Mouse (Mus musculus): ENCODE data around the gene Cux1.

DNA sequence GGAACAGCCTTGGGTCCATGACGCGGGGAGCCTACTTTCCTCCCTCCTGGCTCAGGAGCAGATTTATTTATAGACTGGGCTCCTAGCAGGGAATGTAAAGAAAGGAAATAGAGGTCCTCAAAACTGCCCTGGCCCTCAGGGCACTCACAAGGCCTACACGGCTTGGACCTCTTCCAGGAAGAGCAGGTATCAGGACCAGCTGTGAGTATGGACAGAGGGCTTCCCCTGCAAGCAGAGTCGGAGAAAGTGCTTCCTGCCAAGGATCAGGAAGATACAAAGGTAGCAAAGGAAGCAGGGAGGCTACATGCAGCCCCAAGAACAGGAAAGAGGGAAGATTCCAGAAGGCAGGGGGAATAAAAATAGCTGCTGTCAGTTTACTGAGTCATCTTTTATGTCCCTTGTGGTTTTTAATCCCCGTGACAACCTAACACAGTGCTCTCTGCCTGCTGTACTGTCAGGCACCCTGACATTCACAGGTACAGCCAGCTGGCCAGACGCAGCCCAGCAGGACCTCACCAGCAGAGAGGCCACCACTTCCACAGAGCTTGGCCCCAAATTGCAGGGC, 66.9 kb downstream of the Cux1 start:
- TF ChIP-seq CTCF (IDR thresholded peaks at IDR 0.05; ENCODE audit: extremely low read depth, insufficient read depth, low read length) = no peak
- TF ChIP-seq POLR2A (IDR thresholded peaks at IDR 0.05; ENCODE audit: extremely low read depth, insufficient read depth, low read length) = no peak
